Mouse (Mus musculus) midbrain, embryonic 11.5 days (tissue): ENCODE measurements around the gene Saa2. TPM values are rescaled to one million over a fixed set of nuclear protein-coding genes. Genes with fewer than 3 reads are reported as not detected.

Experiments
- ATAC-seq: fragments of 200-750 bp; cut with Nextera tagmentation; 2 replicates; pipeline ENCODE4 v1.8.0; 2017; ENCODE audit warnings: moderate TSS enrichment, moderate library complexity; ENCODE audit not compliant: low FRiP score
- DNase-seq: peaks from one replicate; pipeline ENCODE4 v3.0.0; 2015; ENCODE audit warnings: low spot score; ENCODE audit errors: missing footprints
- H3K27ac ChIP-seq: fragments of 300-500 bp; sonication (generic); 2 replicates; pipeline ENCODE4 v1.5.1; 2014; ENCODE audit warnings: low read depth, low read length
- H3K27me3 ChIP-seq: fragments of 300-500 bp; sonication (generic); 2 replicates; pipeline ENCODE4 v1.6.1; 2014; ENCODE audit warnings: mild to moderate bottlenecking, low read length, moderate library complexity, mixed read lengths; ENCODE audit not compliant: control insufficient read depth, insufficient read depth
- H3K36me3 ChIP-seq: fragments of 300-500 bp; sonication (generic); 2 replicates; pipeline ENCODE4 v1.6.1; 2014; ENCODE audit warnings: mild to moderate bottlenecking, low read length, moderate library complexity, mixed read lengths; ENCODE audit not compliant: control insufficient read depth, insufficient read depth
- H3K4me1 ChIP-seq: fragments of 300-500 bp; sonication (generic); 2 replicates; pipeline ENCODE4 v1.6.1; 2014; ENCODE audit warnings: low read length; ENCODE audit not compliant: control insufficient read depth, insufficient read depth
- H3K4me2 ChIP-seq: fragments of 300-500 bp; sonication (generic); 2 replicates; pipeline ENCODE4 v1.6.1; 2014; ENCODE audit warnings: mild to moderate bottlenecking, moderate library complexity
- H3K4me3 ChIP-seq: fragments of 300-500 bp; sonication (generic); 2 replicates; pipeline ENCODE4 v1.5.1; 2014; ENCODE audit warnings: low read depth, low read length
- H3K9ac ChIP-seq: fragments of 300-500 bp; sonication (generic); 2 replicates; pipeline ENCODE4 v1.6.1; 2014; ENCODE audit warnings: low read length
- H3K9me3 ChIP-seq: fragments of 300-500 bp; sonication (generic); 2 replicates; pipeline ENCODE4 v1.6.1; 2016; ENCODE audit warnings: low read length; ENCODE audit not compliant: control insufficient read depth
- WGBS: fragments of 180-500 bp; shearing (Covaris S2); extraction: QIAGEN DNeasy Blood & Tissue Kit; methylation state at CpG from one replicate; pipeline ENCODE4 v1.1.7; 2014; 5-methylcytosine and 5-hydroxymethylcytosine counted together
- polyA plus RNA-seq: library from polyadenylated mRNA; unstranded; fragments of >200 nt; fragmentation: Nextera tagmentation; extraction: Ambion mirVana; gene quantifications from 2 replicates; pipeline ENCODE4 v1.2.1, GENCODE M21; 2014

The Saa2 gene
- not detected in 2 replicates for polyA plus RNA-seq

- H3K4me3 ChIP-seq, result no peak within 1 kb of the TSS
- DNase-seq (no peak), ATAC-seq (no peak)
- H3K27ac ChIP-seq, result no peak within 1 kb of the TSS
- H3K27me3 ChIP-seq, result no peaks in the 10 kb centered on the region
- no peaks in the 10 kb centered on the region for H3K4me1 ChIP-seq
- H3K9me3 ChIP-seq, result no peaks in the 10 kb centered on the region
- 85% methylated on average over 3 of the region's 3 CpGs for WGBS
- no peaks in the 10 kb centered on the region for H3K36me3 ChIP-seq
- H3K9ac ChIP-seq, result no peak within 1 kb of the TSS
- no peak within 1 kb of the TSS for H3K4me2 ChIP-seq
Observed at GRCm38 (mm10) chr7:46751490-46751889, at the start of gene Saa2. Gene Saa2 (plus strand): TSS chr7:46751790.

GRCm38 (mm10) chr7:46710390-46710844, 41.2 kb upstream of the Saa2 start, which contains the start of gene Saal1:
Gene Saal1 (minus strand): TSS chr7:46710680.
- ATAC-seq (peak; percentile 97), DNase-seq (peak; percentile 100)
- H3K36me3 ChIP-seq, result peaks cover 5% of the 10 kb centered on the region; the same call in 1 of the 2 replicates
- peak within 1 kb of the TSS; percentile 96 for H3K9ac ChIP-seq
- no peaks in the 10 kb centered on the region for H3K9me3 ChIP-seq
- H3K27me3 ChIP-seq, result no peaks in the 10 kb centered on the region
- under 1% methylated on average over 38 of the region's 38 CpGs for WGBS
- peak within 1 kb of the TSS; percentile 87 for H3K4me3 ChIP-seq
- no peak within 1 kb of the TSS; the same call in 1 of the 2 replicates for H3K27ac ChIP-seq
- H3K4me2 ChIP-seq, result peak within 1 kb of the TSS; percentile 58
- peaks cover 6% of the 10 kb centered on the region for H3K4me1 ChIP-seq

- Histone ChIP-seq H3K4me3 (no peak overlapping the region), H3K27me3 (no peaks in the 10 kb centered on the region), H3K4me1 (peaks cover 6% of the 10 kb centered on the region), H3K9ac (no peak overlapping the region), H3K27ac (no peak overlapping the region), H3K36me3 (no peaks in the 10 kb centered on the region), H3K4me2 (no peak overlapping the region), H3K9me3 (no peaks in the 10 kb centered on the region)
- ATAC-seq (no peak), DNase-seq (no peak)
- 72% methylated on average over 6 of the region's 6 CpGs for WGBS
Observed at GRCm38 (mm10) chr7:46712250-46712649, 39.3 kb upstream of the Saa2 start.

- H3K4me2 ChIP-seq, result no peak overlapping the region
- H3K27ac ChIP-seq, result no peak overlapping the region
- no peaks in the 10 kb centered on the region for H3K27me3 ChIP-seq
- H3K9me3 ChIP-seq, result no peaks in the 10 kb centered on the region
- ATAC-seq (no peak), DNase-seq (peak; percentile 91)
- H3K36me3 ChIP-seq, result no peaks in the 10 kb centered on the region
- no peak overlapping the region for H3K4me3 ChIP-seq
- H3K9ac ChIP-seq, result no peak overlapping the region
- H3K4me1 ChIP-seq, result peaks cover 4% of the 10 kb centered on the region
- 32% methylated on average over 6 of the region's 6 CpGs for WGBS
Observed at GRCm38 (mm10) chr7:46714518-46714917, 37.1 kb upstream of the Saa2 start.

GRCm38 (mm10) chr7:46715600-46715999, 36.0 kb upstream of the Saa2 start, which contains the start of gene Saa3:
Gene Saa3 (minus strand): TSS chr7:46715700.
- no peak within 1 kb of the TSS for H3K27ac ChIP-seq
- no peaks in the 10 kb centered on the region for H3K4me1 ChIP-seq
- no peak for DNase-seq
- H3K4me2 ChIP-seq, result no peak within 1 kb of the TSS
- H3K9ac ChIP-seq, result no peak within 1 kb of the TSS
- no peaks in the 10 kb centered on the region for H3K27me3 ChIP-seq
- ATAC-seq, result no peak
- no peaks in the 10 kb centered on the region for H3K36me3 ChIP-seq
- WGBS, result 88% methylated on average over 5 of the region's 5 CpGs
- H3K9me3 ChIP-seq, result no peaks in the 10 kb centered on the region
- no peak within 1 kb of the TSS for H3K4me3 ChIP-seq

- Histone ChIP-seq H3K4me2 (no peak overlapping the region), H3K4me1 (no peaks in the 10 kb centered on the region), H3K36me3 (no peaks in the 10 kb centered on the region), H3K9ac (no peak overlapping the region), H3K9me3 (no peaks in the 10 kb centered on the region), H3K4me3 (no peak overlapping the region), H3K27ac (no peak overlapping the region), H3K27me3 (no peaks in the 10 kb centered on the region)
- 73% methylated on average over 5 of the region's 5 CpGs for WGBS
- no peak for ATAC-seq
- DNase-seq, result no peak
Observed at GRCm38 (mm10) chr7:46716897-46717296, 34.7 kb upstream of the Saa2 start.

- WGBS, result 83% methylated on average over 7 of the region's 7 CpGs
- Histone ChIP-seq H3K4me1 (no peaks in the 10 kb centered on the region), H3K27me3 (no peaks in the 10 kb centered on the region), H3K36me3 (no peaks in the 10 kb centered on the region), H3K27ac (no peak overlapping the region), H3K9ac (no peak overlapping the region), H3K4me3 (no peak overlapping the region), H3K9me3 (no peaks in the 10 kb centered on the region), H3K4me2 (no peak overlapping the region)
- DNase-seq (no peak), ATAC-seq (no peak)
Observed at GRCm38 (mm10) chr7:46718591-46719270, 32.9 kb upstream of the Saa2 start.

- H3K36me3 ChIP-seq, result no peaks in the 10 kb centered on the region
- 81% methylated on average over 7 of the region's 7 CpGs for WGBS
Observed at GRCm38 (mm10) chr7:46719526-46719925, 32.1 kb upstream of the Saa2 start.

GRCm38 (mm10) chr7:46720460-46720859, 31.1 kb upstream of the Saa2 start:
- DNase-seq (no peak), ATAC-seq (no peak)
- no peaks in the 10 kb centered on the region for H3K4me1 ChIP-seq
- H3K4me3 ChIP-seq, result no peak overlapping the region
- H3K36me3 ChIP-seq, result no peaks in the 10 kb centered on the region
- WGBS, result 77% methylated on average over 9 of the region's 9 CpGs
- no peaks in the 10 kb centered on the region for H3K9me3 ChIP-seq
- no peak overlapping the region for H3K4me2 ChIP-seq
- H3K27me3 ChIP-seq, result no peaks in the 10 kb centered on the region
- no peak overlapping the region for H3K27ac ChIP-seq
- H3K9ac ChIP-seq, result no peak overlapping the region

More at GRCm38 (mm10) chr7:46719526-46719925, 32.1 kb upstream of the Saa2 start:
- H3K9me3 ChIP-seq, result no peaks in the 10 kb centered on the region
- no peak overlapping the region for H3K4me3 ChIP-seq
- no peaks in the 10 kb centered on the region for H3K4me1 ChIP-seq
- DNase-seq (no peak), ATAC-seq (no peak)
- H3K27ac ChIP-seq, result no peak overlapping the region
- H3K27me3 ChIP-seq, result no peaks in the 10 kb centered on the region
- H3K9ac ChIP-seq, result no peak overlapping the region
- no peak overlapping the region for H3K4me2 ChIP-seq
